Mouse (Mus musculus) embryonic facial prominence, embryonic 10.5 days (tissue): ENCODE measurements around the gene Plppr3. TPM values are rescaled to one million over a fixed set of nuclear protein-coding genes. Genes with fewer than 3 reads are reported as not detected.

Experiments used
- DNase-seq: peaks from one replicate; pipeline ENCODE4 v3.0.0-alpha.2; 2017; ENCODE audit warnings: low spot score
- H3K27ac ChIP-seq: fragments of 300-500 bp; sonication (generic); replicated peaks from 2 replicates; pipeline ENCODE4 v1.5.1; 2016; ENCODE audit warnings: mild to moderate bottlenecking
- H3K27me3 ChIP-seq: fragments of 300-500 bp; sonication (generic); replicated peaks from 2 replicates; pipeline ENCODE4 v1.6.1; 2016; ENCODE audit warnings: low read depth, mild to moderate bottlenecking; ENCODE audit not compliant: poor library complexity, severe bottlenecking
- H3K36me3 ChIP-seq: fragments of 300-500 bp; sonication (generic); replicated peaks from 2 replicates; pipeline ENCODE4 v1.6.1; 2016; ENCODE audit warnings: mild to moderate bottlenecking, moderate library complexity
- H3K4me1 ChIP-seq: fragments of 300-500 bp; sonication (generic); 2 replicates; pipeline ENCODE4 v1.6.1; 2016
- H3K4me3 ChIP-seq: fragments of 300-500 bp; sonication (generic); 2 replicates; pipeline ENCODE4 v1.5.1; 2016; ENCODE audit warnings: mild to moderate bottlenecking, moderate library complexity
- H3K9me3 ChIP-seq: fragments of 300-500 bp; sonication (generic); 2 replicates; pipeline ENCODE4 v1.6.1; 2016; ENCODE audit warnings: mild to moderate bottlenecking
- WGBS: fragments of 180-500 bp; shearing (Covaris S2); methylation state at CpG from one replicate; pipeline ENCODE4 v1.1.7; 2016; 5-methylcytosine and 5-hydroxymethylcytosine counted together
- microRNA-seq: library from miRNA; unstranded; fragments of <30 nt; microRNA quantifications from one replicate; pipeline ENCODE4, GENCODE M21; 2017
- polyA plus RNA-seq: library from polyadenylated mRNA; unstranded; fragments of >200 nt; fragmentation: Nextera tagmentation; extraction: Ambion mirVana; gene quantifications from 2 replicates; pipeline ENCODE4 v1.2.1, GENCODE M21; 2016

Plppr3 gene
- polyA plus RNA-seq, 1 experiment from 2014 or later: 139 TPM

- H3K4me3 ChIP-seq: no peak overlapping the region
- no peak overlapping the region for H3K27ac ChIP-seq
- no peaks in the 10 kb centered on the region for H3K27me3 ChIP-seq
- peaks cover 91% of the 10 kb centered on the region for H3K36me3 ChIP-seq
- H3K4me1 ChIP-seq: peaks cover 30% of the 10 kb centered on the region
- DNase-seq: no peak
- H3K9me3 ChIP-seq: no peaks in the 10 kb centered on the region
- WGBS: 90% methylated on average over 12 of the region's 12 CpGs
Observed at GRCm38 (mm10) chr10:79815671-79816494, 58.6 kb downstream of the Plppr3 start.

GRCm38 (mm10) chr10:79814271-79814842 lies 60.1 kb downstream of the Plppr3 start:
- Histone ChIP-seq H3K9me3 (no peaks in the 10 kb centered on the region), H3K36me3 (peaks cover 88% of the 10 kb centered on the region), H3K4me1 (peaks cover 19% of the 10 kb centered on the region; the same call in 1 of the 2 replicates), H3K4me3 (no peak overlapping the region), H3K27ac (no peak overlapping the region), H3K27me3 (no peaks in the 10 kb centered on the region)
- DNase-seq: no peak
- 85% methylated on average over 5 of the region's 5 CpGs for WGBS

GRCm38 (mm10) chr10:79811736-79812637 lies 62.4 kb downstream of the Plppr3 start:
- no peaks in the 10 kb centered on the region for H3K9me3 ChIP-seq
- peaks cover 93% of the 10 kb centered on the region for H3K36me3 ChIP-seq
- no peak overlapping the region for H3K4me3 ChIP-seq
- H3K27me3 ChIP-seq: no peaks in the 10 kb centered on the region
- DNase-seq: peak; percentile 88
- 31% methylated on average over 15 of the region's 15 CpGs for WGBS
- H3K4me1 ChIP-seq: peaks cover 20% of the 10 kb centered on the region
- no peak overlapping the region for H3K27ac ChIP-seq

Small RNA genes within 50 kb of the gene (microRNA-seq; reads per million reads assigned to microRNA genes)
- 0.91 reads per million for gene Mir6910

Other genes with a start within 250 kb of the Plppr3 start
- gene Shc2, start 236.7 kb downstream of the Plppr3 start, polyA plus RNA-seq: 20.0 and 21.5 TPM in 2 replicates
- gene Odf3l2, start 228.9 kb downstream of the Plppr3 start, polyA plus RNA-seq: not detected in 2 replicates
- gene Madcam1, start 210.1 kb downstream of the Plppr3 start, polyA plus RNA-seq: 2.5 and 3.2 TPM in 2 replicates
- gene Tpgs1, start 205.3 kb downstream of the Plppr3 start, polyA plus RNA-seq: 62.6 and 63.5 TPM in 2 replicates
- 240 and 250 TPM in 2 replicates for gene Cdc34, start 192.4 kb downstream of the Plppr3 start, polyA plus RNA-seq
- gene Gzmm, start 185.6 kb downstream of the Plppr3 start, polyA plus RNA-seq: 0.88 and 1.5 TPM in 2 replicates
- gene Bsg, start 170.1 kb downstream of the Plppr3 start, polyA plus RNA-seq: 591 and 608 TPM in 2 replicates
- gene Hcn2, start 158.0 kb downstream of the Plppr3 start, polyA plus RNA-seq: 0.04 TPM in 1 of 2 replicates, not detected in the other
- gene Polrmt, start 128.1 kb downstream of the Plppr3 start, polyA plus RNA-seq: 52.8 and 54.3 TPM in 2 replicates
- gene Fgf22, start 119.6 kb downstream of the Plppr3 start, polyA plus RNA-seq: 0.46 TPM in 1 of 2 replicates, not detected in the other
- gene Rnf126, start 107.7 kb downstream of the Plppr3 start, polyA plus RNA-seq: 125 and 126 TPM in 2 replicates
- gene Fstl3, start 97.4 kb downstream of the Plppr3 start, polyA plus RNA-seq: 1.9 and 2.2 TPM in 2 replicates
- gene Prss57, start 83.7 kb downstream of the Plppr3 start, polyA plus RNA-seq: 0.05 TPM in 1 of 2 replicates, not detected in the other
- gene Palm, start 81.1 kb downstream of the Plppr3 start, polyA plus RNA-seq: 127 and 129 TPM in 2 replicates
- gene Misp, start 53.6 kb downstream of the Plppr3 start, polyA plus RNA-seq: 1.7 and 2.2 TPM in 2 replicates
- 406 and 416 TPM in 2 replicates for gene Ptbp1, start 20.2 kb downstream of the Plppr3 start, polyA plus RNA-seq
- gene Prtn3, start 158 bp downstream of the Plppr3 start, polyA plus RNA-seq: 9.3 and 12.3 TPM in 2 replicates
- 0.20 TPM in 1 of 2 replicates, not detected in the other for gene Elane, start 11.6 kb upstream of the Plppr3 start, polyA plus RNA-seq
- not detected in 2 replicates for gene Cfd, start 16.2 kb upstream of the Plppr3 start, polyA plus RNA-seq
- gene Med16, start 34.3 kb upstream of the Plppr3 start, polyA plus RNA-seq: 63.6 and 68.1 TPM in 2 replicates
- gene Gm26602, start 36.2 kb upstream of the Plppr3 start, polyA plus RNA-seq: 3.4 TPM in 1 of 2 replicates, not detected in the other
- 0.33 and 0.37 TPM in 2 replicates for gene Kiss1r, start 42.3 kb upstream of the Plppr3 start, polyA plus RNA-seq
- 125 and 136 TPM in 2 replicates for gene R3hdm4, start 46.6 kb upstream of the Plppr3 start, polyA plus RNA-seq
- 15.7 and 18.0 TPM in 2 replicates for gene Arid3a, start 52.4 kb upstream of the Plppr3 start, polyA plus RNA-seq
- 166 TPM in 2 replicates for gene Wdr18, start 85.5 kb upstream of the Plppr3 start, polyA plus RNA-seq
- 0.13 and 0.44 TPM in 2 replicates for gene Grin3b, start 96.1 kb upstream of the Plppr3 start, polyA plus RNA-seq
- gene Tmem259, start 109.7 kb upstream of the Plppr3 start, polyA plus RNA-seq: 12.3 and 12.4 TPM in 2 replicates
- gene Cnn2, start 114.0 kb upstream of the Plppr3 start, polyA plus RNA-seq: 234 and 253 TPM in 2 replicates
- gene Abca7, start 121.9 kb upstream of the Plppr3 start, polyA plus RNA-seq: 2.9 and 3.2 TPM in 2 replicates
- gene Arhgap45, start 142.0 kb upstream of the Plppr3 start, polyA plus RNA-seq: 11.2 and 11.3 TPM in 2 replicates
- gene Polr2e, start 165.2 kb upstream of the Plppr3 start, polyA plus RNA-seq: 312 and 316 TPM in 2 replicates
- 618 and 672 TPM in 2 replicates for gene Gpx4, start 172.5 kb upstream of the Plppr3 start, polyA plus RNA-seq
- gene Sbno2, start 230.9 kb upstream of the Plppr3 start, polyA plus RNA-seq: 16.2 and 18.2 TPM in 2 replicates
- gene Stk11, start 241.2 kb upstream of the Plppr3 start, polyA plus RNA-seq: 16.1 and 17.5 TPM in 2 replicates